Mouse (Mus musculus): Measurements from ENCODE around the gene Arhgap15. TPM values are rescaled to one million over a fixed set of nuclear protein-coding genes. Genes with fewer than 3 reads are reported as not detected.

The Arhgap15 gene
- total RNA-seq, 1 experiment = not detected

DNA sequence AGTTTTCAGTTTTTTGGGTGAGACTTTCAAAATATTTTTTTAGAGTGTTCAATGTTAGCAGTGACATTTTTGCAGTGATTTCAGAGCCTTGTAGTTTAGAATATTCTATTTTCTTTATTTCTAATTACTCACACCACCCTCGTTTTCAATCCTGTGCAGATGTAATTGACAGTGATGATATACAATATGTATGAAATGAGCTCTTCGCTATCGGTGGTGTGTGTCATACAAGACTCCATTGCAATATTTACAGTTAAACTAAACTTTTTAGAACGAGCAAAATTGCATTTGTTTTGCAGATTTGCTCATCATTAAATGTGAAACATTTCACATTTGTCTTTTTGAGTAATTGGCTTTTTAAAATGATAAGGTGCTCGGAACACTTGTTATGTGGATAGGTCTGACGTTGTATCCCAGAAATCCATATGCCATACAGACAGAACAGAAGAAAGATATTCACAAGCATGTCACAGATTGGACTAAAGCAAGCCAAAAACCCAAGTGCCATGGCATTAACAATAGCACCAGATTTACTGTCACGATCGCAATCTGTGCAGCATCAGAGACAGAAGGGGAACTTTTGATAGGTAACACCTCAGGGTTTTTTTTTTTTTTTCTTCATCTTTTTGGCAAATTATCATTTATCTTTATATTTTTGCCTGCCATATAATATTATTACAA, 280.6 kb downstream of the Arhgap15 start:
- Histone ChIP-seq H3K9ac (ENCODE audit: insufficient read depth, low read depth, low read length, poor library complexity, severe bottlenecking) (no peak overlapping the region), H3K4me1 (ENCODE audit: control insufficient read depth in 2 of 2, insufficient read depth in 2 of 2, low read length in 2 of 2, poor library complexity in 1 of 2) (no peaks in the 10 kb centered on the region), H3K27ac (ENCODE audit: insufficient read depth, low read depth, low read length, poor library complexity, severe bottlenecking) (no peak overlapping the region), H3K9me3 (ENCODE audit: control insufficient read depth, insufficient read depth, low read depth, low read length) (no peaks in the 10 kb centered on the region), H3K36me3 (ENCODE audit: control insufficient read depth, insufficient read depth, low read length, poor library complexity, severe bottlenecking) (no peaks in the 10 kb centered on the region), H3K4me3 (ENCODE audit: insufficient read depth in 1 of 2, low read depth in 1 of 2, low read length in 2 of 2, poor library complexity in 1 of 2, severe bottlenecking in 1 of 2) (no peak overlapping the region)
- no peak for TF ChIP-seq ZNF384 (IDR thresholded peaks at IDR 0.05; ENCODE audit: low read depth, low read length)
- no peak for DNase-seq (ENCODE audit: low read depth, low spot score)
- in situ Hi-C loops (cut with MboI; ENCODE audit: low sequenced_read_pairs in 2 of 2, unreplicated experiment in 2 of 2) = no loop called here

DNA sequence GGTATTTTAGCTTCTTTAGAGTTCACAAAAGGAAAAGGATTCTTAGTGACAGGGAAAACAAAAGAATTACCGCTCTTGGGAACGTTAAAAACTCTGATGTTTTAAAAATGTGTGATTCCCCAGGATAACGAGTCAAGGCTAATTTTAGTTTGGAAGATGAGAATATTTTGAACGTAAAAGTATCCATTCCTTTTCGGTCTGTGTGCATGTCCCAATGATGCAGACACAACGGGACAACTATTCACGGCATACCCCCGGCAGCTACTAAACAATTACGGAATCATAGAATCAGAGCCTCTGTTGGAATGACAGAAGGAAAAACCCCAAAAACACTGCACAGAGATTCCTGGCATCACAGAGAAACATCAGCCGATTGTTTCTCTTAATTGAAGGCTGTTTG, 281.2 kb downstream of the Arhgap15 start:
- no peak for DNase-seq (ENCODE audit: low read depth, low spot score)
- in situ Hi-C loops (cut with MboI; ENCODE audit: low sequenced_read_pairs in 2 of 2, unreplicated experiment in 2 of 2) = no loop called here
- Histone ChIP-seq H3K9me3 (ENCODE audit: control insufficient read depth, insufficient read depth, low read depth, low read length) (no peaks in the 10 kb centered on the region), H3K9ac (ENCODE audit: insufficient read depth, low read depth, low read length, poor library complexity, severe bottlenecking) (no peak overlapping the region), H3K36me3 (ENCODE audit: control insufficient read depth, insufficient read depth, low read length, poor library complexity, severe bottlenecking) (no peaks in the 10 kb centered on the region), H3K4me3 (ENCODE audit: insufficient read depth in 1 of 2, low read depth in 1 of 2, low read length in 2 of 2, poor library complexity in 1 of 2, severe bottlenecking in 1 of 2) (no peak overlapping the region), H3K4me1 (ENCODE audit: control insufficient read depth in 2 of 2, insufficient read depth in 2 of 2, low read length in 2 of 2, poor library complexity in 1 of 2) (no peaks in the 10 kb centered on the region), H3K27ac (ENCODE audit: insufficient read depth, low read depth, low read length, poor library complexity, severe bottlenecking) (no peak overlapping the region)
- no peak for TF ChIP-seq HCFC1 (IDR thresholded peaks at IDR 0.05; ENCODE audit: borderline replicate concordance, insufficient read depth, low read length)
- TF ChIP-seq ZNF384 (IDR thresholded peaks at IDR 0.05; ENCODE audit: low read depth, low read length) = no peak
- TF ChIP-seq ZC3H11A (IDR thresholded peaks at IDR 0.05; ENCODE audit: borderline replicate concordance, low read depth, low read length) = no peak
- TF ChIP-seq CHD2 (IDR thresholded peaks at IDR 0.05; ENCODE audit: low read depth, low read length) = no peak
- no peak for TF ChIP-seq MAFK (IDR thresholded peaks at IDR 0.05; ENCODE audit: insufficient read depth, low read depth, low read length)

DNA sequence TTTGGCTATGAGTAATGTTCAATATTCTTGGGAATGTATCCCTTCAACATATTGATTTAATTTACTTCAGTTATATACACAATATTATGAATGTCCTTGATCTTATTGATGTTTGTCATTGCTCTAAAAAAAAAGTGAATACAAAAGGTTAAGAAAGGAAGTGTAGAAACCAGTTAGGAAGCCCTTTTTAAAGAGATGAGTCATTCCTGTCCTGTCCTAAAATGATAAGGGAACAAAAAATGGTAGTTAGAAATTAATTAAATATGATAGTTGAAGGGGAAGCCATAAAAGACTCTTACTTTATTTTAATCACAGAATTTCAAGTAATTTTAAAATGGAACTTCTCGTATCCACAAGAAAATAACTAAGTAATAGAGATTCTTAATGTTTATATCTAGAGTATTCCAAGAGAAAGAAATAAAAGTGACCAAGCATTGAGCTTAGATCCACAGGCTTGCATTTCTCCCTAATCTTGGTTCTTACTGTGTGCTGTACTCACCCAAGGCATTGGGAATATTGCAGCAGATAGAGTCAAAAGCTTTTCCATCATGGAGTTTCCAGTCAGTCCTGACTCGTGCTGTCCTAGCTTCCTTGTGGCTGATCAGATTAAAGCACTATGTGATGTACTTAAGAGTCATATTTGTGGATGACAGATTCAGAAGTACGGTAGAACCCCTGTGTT, 291.0 kb downstream of the Arhgap15 start:
- no peaks in the 10 kb centered on the region for H3K4me1 ChIP-seq (ENCODE audit: control insufficient read depth in 2 of 2, insufficient read depth in 2 of 2, low read length in 2 of 2, poor library complexity in 1 of 2)
- no peak overlapping the region for H3K4me3 ChIP-seq (ENCODE audit: insufficient read depth in 1 of 2, low read depth in 1 of 2, low read length in 2 of 2, poor library complexity in 1 of 2, severe bottlenecking in 1 of 2)
- no peaks in the 10 kb centered on the region for H3K36me3 ChIP-seq (ENCODE audit: control insufficient read depth, insufficient read depth, low read length, poor library complexity, severe bottlenecking)
- H3K9me3 ChIP-seq (ENCODE audit: control insufficient read depth, insufficient read depth, low read depth, low read length) = no peaks in the 10 kb centered on the region
- in situ Hi-C loops (cut with MboI; ENCODE audit: low sequenced_read_pairs in 2 of 2, unreplicated experiment in 2 of 2) = no loop called here
- no peak overlapping the region for H3K9ac ChIP-seq (ENCODE audit: insufficient read depth, low read depth, low read length, poor library complexity, severe bottlenecking)
- no peak for DNase-seq (ENCODE audit: low read depth, low spot score)
- TF ChIP-seq MAFK (IDR thresholded peaks at IDR 0.05; ENCODE audit: insufficient read depth, low read depth, low read length) = no peak
- no peak for TF ChIP-seq ZNF384 (IDR thresholded peaks at IDR 0.05; ENCODE audit: low read depth, low read length)
- TF ChIP-seq CHD2 (IDR thresholded peaks at IDR 0.05; ENCODE audit: low read depth, low read length) = no peak
- no peak for TF ChIP-seq HCFC1 (IDR thresholded peaks at IDR 0.05; ENCODE audit: borderline replicate concordance, insufficient read depth, low read length)
- TF ChIP-seq ZC3H11A (IDR thresholded peaks at IDR 0.05; ENCODE audit: borderline replicate concordance, low read depth, low read length) = no peak
- no peak overlapping the region for H3K27ac ChIP-seq (ENCODE audit: insufficient read depth, low read depth, low read length, poor library complexity, severe bottlenecking)

DNA sequence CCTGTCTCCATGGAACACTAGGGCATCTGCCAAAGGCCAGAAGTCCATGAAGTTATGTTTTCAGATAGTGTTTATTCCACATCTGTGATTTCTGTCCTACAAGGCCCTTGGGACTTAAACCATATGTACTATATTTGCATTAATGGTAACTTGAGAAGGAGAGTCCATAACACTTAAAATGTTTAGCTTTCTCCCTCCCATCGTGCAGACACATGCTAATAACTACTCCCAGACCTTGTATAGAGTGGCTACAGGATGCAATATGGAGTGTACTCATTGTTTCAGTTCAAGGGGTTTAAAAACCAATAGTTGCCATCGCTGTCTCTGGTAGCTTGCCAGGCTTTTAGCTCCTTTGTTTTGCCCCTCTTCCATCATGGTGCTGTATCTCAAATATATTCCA, 295.5 kb downstream of the Arhgap15 start:
- H3K4me1 ChIP-seq (ENCODE audit: control insufficient read depth in 2 of 2, insufficient read depth in 2 of 2, low read length in 2 of 2, poor library complexity in 1 of 2) = no peaks in the 10 kb centered on the region
- no peak for DNase-seq (ENCODE audit: low read depth, low spot score)
- H3K36me3 ChIP-seq (ENCODE audit: control insufficient read depth, insufficient read depth, low read length, poor library complexity, severe bottlenecking) = no peaks in the 10 kb centered on the region
- no peak overlapping the region for H3K27ac ChIP-seq (ENCODE audit: insufficient read depth, low read depth, low read length, poor library complexity, severe bottlenecking)
- TF ChIP-seq ZC3H11A (IDR thresholded peaks at IDR 0.05; ENCODE audit: borderline replicate concordance, low read depth, low read length) (no peak), CHD2 (IDR thresholded peaks at IDR 0.05; ENCODE audit: low read depth, low read length) (no peak), ZNF384 (IDR thresholded peaks at IDR 0.05; ENCODE audit: low read depth, low read length) (no peak), HCFC1 (IDR thresholded peaks at IDR 0.05; ENCODE audit: borderline replicate concordance, insufficient read depth, low read length) (no peak), MAFK (IDR thresholded peaks at IDR 0.05; ENCODE audit: insufficient read depth, low read depth, low read length) (no peak)
- H3K9ac ChIP-seq (ENCODE audit: insufficient read depth, low read depth, low read length, poor library complexity, severe bottlenecking) = no peak overlapping the region
- H3K9me3 ChIP-seq (ENCODE audit: control insufficient read depth, insufficient read depth, low read depth, low read length) = no peaks in the 10 kb centered on the region
- no peak overlapping the region for H3K4me3 ChIP-seq (ENCODE audit: insufficient read depth in 1 of 2, low read depth in 1 of 2, low read length in 2 of 2, poor library complexity in 1 of 2, severe bottlenecking in 1 of 2)
- in situ Hi-C loops (cut with MboI; ENCODE audit: low sequenced_read_pairs in 2 of 2, unreplicated experiment in 2 of 2) = no loop called here
